Mouse (Mus musculus): Measurements from ENCODE around the gene Ptprh. TPM values are rescaled to one million over a fixed set of nuclear protein-coding genes. Genes with fewer than 3 reads are reported as not detected.
A peak's percentile ranks its signal among the peaks of the same experiment; 100 is the strongest.
"Not testable (repeated sequence)": the region's sequence is repeated elsewhere in the genome, so short reads cannot be mapped to it uniquely, and the experiment has no call there.

The Ptprh gene
- polyA plus RNA-seq, 1 experiment, result 1.5 TPM

DNA sequence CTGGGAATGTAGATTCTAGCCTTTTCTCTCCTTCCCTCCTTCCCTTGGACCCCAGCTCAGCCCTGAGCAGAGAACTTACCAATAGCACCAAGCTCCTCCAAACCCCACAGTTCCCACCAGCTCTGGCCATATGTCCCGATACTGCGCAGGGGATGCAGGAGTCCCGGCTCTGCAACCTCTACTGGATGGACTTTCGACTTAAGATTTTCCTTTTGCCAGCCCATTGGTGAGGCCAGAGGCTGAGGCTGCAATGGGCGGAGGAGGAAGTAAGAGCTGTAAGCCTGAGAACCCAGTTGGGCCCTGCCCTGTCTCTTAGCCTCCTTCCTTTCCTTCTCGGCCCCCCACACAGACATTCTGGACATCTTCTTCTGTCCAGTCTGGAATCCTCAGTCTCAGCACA lies 872 bp downstream of the Ptprh start:
- DNase-seq (ENCODE audit: low read depth), result no peak

DNA sequence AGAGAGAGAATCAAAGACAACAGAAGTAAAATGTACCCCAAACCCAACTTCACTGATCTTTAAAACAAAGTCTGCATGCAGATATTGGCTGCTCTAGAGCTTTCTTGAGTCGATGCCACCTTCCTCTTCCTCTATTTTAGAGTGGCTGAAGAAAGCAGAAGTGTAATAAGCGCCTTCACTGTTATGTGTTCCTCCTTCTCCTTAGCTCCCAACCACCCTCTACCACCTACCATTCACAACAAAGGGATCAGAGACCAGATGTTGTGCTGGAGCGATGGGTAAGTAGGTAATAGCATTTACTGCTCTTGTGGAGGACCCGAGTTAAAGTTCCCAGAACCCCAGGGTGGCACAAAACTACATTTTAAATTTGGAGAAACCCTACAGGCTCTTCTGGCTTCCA lies 6.8 kb downstream of the Ptprh start:
- DNase-seq (ENCODE audit: low read depth), result not testable (repeated sequence)

More for the DNA sequence above, 872 bp downstream of the Ptprh start:
- TF ChIP-seq CTCF (IDR thresholded peaks at IDR 0.05; ENCODE audit: borderline replicate concordance, extremely low read depth, insufficient read depth, insufficient read length) (no peak), POLR2A (IDR thresholded peaks at IDR 0.05; ENCODE audit: borderline replicate concordance, extremely low read depth, insufficient read depth, insufficient read length, poor library complexity, severe bottlenecking) (no peak)

DNA sequence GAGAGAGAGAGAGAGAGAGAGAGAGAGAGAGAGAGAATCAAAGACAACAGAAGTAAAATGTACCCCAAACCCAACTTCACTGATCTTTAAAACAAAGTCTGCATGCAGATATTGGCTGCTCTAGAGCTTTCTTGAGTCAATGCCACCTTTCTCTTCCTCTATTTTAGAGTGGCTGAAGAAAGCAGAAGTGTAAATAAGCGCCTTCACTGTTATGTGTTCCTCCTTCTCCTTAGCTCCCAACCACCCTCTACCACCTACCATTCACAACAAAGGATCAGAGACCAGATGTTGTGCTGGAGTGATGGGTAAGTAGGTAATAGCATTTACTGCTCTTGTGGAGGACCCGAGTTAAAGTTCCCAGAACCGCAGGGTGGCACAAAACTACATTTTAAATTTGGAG lies 22.4 kb downstream of the Ptprh start:
- DNase-seq (ENCODE audit: low read depth), result not testable (repeated sequence)

DNA sequence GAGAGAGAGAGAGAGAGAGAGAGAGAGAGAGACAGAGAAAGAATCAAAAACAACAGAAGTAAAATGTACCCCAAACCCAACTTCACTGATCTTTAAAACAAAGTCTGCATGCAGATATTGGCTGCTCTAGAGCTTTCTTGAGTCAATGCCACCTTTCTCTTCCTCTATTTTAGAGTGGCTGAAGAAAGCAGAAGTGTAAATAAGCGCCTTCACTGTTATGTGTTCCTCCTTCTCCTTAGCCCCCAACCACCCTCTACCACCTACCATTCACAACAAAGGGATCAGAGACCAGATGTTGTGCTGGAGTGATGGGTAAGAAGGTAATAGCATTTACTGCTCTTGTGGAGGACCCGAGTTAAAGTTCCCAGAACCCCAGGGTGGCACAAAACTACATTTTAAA lies 31.5 kb downstream of the Ptprh start:
- not testable (repeated sequence) for DNase-seq (ENCODE audit: low read depth)

DNA sequence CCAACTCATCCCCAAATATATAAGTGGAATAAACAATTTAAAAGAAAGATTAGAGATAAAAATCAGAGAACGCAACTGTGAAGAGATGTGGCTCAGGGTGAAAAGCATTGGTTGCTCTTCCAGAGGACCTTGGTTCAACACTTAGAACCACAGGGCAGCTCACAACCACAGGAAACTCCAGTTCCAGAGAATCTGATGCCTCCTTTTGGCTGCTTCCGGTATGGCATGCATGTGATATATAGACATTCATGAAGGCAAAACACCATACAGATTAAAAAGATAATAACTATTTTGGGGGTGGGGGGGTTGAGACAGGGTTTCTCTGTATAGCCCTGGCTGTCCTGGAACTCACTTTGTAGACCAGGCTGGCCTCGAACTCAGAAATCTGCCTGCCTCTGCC lies 41.2 kb downstream of the Ptprh start:
- no peak for DNase-seq (ENCODE audit: low read depth)
- TF ChIP-seq CTCF (IDR thresholded peaks at IDR 0.05; ENCODE audit: borderline replicate concordance, extremely low read depth, insufficient read depth, insufficient read length) (peak; percentile 6; the same call in 1 of the 2 replicates), POLR2A (IDR thresholded peaks at IDR 0.05; ENCODE audit: borderline replicate concordance, extremely low read depth, insufficient read depth, insufficient read length, poor library complexity, severe bottlenecking) (no peak)

DNA sequence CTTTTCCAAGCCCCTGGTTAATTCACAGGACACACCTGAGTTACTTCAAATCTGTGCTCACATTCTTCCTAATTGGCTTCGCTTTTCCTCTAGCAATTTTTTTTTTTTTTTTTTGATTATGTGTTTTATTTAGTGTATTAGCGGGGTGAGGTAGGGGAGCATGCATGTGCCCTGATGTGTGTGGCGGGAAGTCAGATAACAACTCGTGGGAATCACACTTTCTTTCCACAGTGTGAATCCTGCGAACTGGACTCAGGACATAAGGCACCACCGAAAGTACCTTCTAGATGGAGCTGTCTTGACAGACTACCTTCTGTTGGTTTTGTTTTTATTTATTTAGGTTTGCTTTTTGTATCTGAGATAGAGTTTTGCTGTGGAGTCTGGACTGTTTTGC lies 46.7 kb downstream of the Ptprh start:
- no peak for DNase-seq (ENCODE audit: low read depth)
- TF ChIP-seq POLR2A (IDR thresholded peaks at IDR 0.05; ENCODE audit: borderline replicate concordance, extremely low read depth, insufficient read depth, insufficient read length, poor library complexity, severe bottlenecking), result no peak
- TF ChIP-seq CTCF (IDR thresholded peaks at IDR 0.05; ENCODE audit: borderline replicate concordance, extremely low read depth, insufficient read depth, insufficient read length), result no peak

DNA sequence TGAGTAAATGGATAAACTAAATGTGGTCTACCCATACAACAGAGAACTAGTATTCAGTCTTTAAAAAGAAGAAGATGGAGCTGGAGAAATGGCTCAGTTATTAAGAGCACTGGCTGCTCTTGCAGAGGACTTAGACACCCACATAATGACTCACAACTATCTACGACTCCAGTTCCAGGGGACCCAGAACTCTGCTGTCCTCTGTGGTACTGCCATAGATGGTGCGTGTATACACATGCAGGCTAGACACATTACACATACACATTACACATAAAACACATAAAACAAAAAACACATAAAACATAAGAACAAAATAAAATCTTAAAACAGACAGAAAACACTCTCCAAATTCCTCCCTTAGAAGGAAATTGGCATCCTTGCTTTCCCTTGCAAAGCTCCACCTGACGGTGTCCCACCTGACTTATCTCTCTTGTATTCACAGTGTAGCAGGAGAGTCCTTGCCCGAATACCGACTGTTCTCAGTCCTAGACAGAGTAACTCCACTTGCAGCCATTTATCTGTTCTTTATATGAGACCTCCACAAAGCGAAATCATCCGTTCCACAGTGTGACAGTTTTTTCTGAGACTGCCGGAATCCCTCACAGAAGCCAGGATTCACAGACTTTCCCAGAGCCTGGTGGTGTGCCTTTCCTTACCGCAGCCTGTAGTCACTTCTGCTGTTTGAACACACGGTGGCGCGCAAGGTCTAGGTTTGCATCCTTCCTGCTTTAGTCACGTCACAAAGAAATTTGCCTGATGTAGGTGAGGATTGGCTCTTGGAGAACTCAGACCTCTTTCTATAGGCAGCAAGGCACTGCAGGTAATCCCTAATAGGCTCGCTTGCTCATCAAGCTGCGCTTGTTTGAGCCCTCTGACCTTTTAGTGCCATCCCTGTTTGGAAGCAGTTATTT lies 47.3 kb downstream of the Ptprh start:
- TF ChIP-seq POLR2A (IDR thresholded peaks at IDR 0.05; ENCODE audit: borderline replicate concordance, extremely low read depth, insufficient read depth, insufficient read length, poor library complexity, severe bottlenecking), result no peak
- TF ChIP-seq CTCF (IDR thresholded peaks at IDR 0.05; ENCODE audit: borderline replicate concordance, extremely low read depth, insufficient read depth, insufficient read length), result peak; percentile 96
- peak; percentile 96 for DNase-seq (ENCODE audit: low read depth)

DNA sequence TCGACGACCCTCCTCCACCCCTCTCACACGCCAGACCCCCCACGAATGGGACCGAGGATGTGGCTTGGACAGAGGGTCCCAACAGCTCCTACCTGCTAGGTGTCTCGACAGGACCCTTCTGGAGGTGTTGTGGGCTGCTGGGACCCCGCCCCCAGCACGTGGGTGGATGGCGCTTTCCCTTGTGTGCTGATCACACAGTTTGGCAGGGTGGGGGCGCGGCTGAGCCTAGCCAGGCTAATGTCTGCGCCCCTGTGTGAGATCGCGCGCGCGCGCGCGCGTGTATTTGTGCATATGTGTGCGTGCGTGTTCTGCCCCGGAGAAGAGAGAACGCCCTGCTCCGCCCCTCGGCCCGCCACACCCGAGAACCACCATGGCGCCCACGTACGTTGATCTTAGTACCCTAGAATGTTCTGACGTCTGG lies 56.6 kb downstream of the Ptprh start, which contains the start of gene Syt5:
Syt5 (minus strand) TSS at position 321 of the 421 bp plus-strand sequence.
- DNase-seq (ENCODE audit: low read depth), result peak; percentile 89
- TF ChIP-seq POLR2A (IDR thresholded peaks at IDR 0.05; ENCODE audit: borderline replicate concordance, extremely low read depth, insufficient read depth, insufficient read length, poor library complexity, severe bottlenecking) (peak; percentile 8; the same call in 1 of the 2 replicates), CTCF (IDR thresholded peaks at IDR 0.05; ENCODE audit: borderline replicate concordance, extremely low read depth, insufficient read depth, insufficient read length) (no peak)

DNA sequence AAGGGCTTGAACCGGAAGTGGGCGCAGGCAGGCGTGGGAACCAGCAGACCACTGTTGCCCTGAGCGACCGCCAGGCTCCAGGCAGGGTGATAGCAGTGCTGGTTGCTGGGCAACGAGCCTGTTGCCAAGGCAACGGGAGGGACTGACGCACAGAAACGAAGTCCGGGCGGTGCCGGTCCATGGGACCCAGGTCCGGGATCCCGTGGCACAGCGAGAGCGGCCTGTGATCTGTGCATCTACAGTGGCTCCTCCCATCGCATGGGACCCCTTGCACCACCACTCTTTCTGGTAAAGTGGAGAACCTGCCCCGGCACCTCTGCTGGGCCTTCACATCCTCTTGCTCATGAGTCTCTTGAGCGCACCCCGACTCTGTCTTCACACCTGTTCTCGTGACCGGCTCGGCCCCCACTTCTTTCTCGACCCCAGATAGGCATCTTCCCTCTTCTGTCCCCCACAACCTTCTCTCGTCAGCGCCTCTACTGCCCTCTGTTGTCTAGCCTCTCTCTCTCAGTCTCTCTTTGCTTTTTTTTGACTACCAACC lies 57.2 kb downstream of the Ptprh start:
- peak; percentile 96 for DNase-seq (ENCODE audit: low read depth)

DNA sequence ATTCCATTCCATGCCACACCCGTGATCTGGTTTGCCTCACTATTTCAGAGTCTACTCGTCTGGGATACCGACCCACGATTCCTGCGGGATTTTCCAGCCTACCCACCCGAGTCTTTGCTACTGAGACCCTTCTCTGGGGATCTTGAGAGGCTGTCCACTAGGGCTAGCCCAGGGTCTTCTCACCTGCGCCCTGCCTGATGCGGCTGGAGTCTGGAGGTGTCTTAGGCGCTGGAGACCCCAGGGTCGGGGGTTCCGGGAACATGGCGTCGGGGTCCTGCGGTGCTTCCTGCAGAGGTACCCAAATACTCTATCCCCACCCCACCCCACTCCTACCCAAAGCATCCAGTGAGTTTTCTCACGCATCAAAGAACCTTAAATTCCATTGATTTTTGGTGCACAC lies 57.8 kb downstream of the Ptprh start:
- no peak for DNase-seq (ENCODE audit: low read depth)
- TF ChIP-seq POLR2A (IDR thresholded peaks at IDR 0.05; ENCODE audit: borderline replicate concordance, extremely low read depth, insufficient read depth, insufficient read length, poor library complexity, severe bottlenecking) (no peak), CTCF (IDR thresholded peaks at IDR 0.05; ENCODE audit: borderline replicate concordance, extremely low read depth, insufficient read depth, insufficient read length) (no peak)

More for the DNA sequence above, 57.2 kb downstream of the Ptprh start:
- 0 out of 2 replicates have a peak, but pooled peaks have one; percentile 25 for TF ChIP-seq POLR2A (IDR thresholded peaks at IDR 0.05; ENCODE audit: borderline replicate concordance, extremely low read depth, insufficient read depth, insufficient read length, poor library complexity, severe bottlenecking)
- peak; percentile 20; the same call in 1 of the 2 replicates for TF ChIP-seq CTCF (IDR thresholded peaks at IDR 0.05; ENCODE audit: borderline replicate concordance, extremely low read depth, insufficient read depth, insufficient read length)

DNA sequence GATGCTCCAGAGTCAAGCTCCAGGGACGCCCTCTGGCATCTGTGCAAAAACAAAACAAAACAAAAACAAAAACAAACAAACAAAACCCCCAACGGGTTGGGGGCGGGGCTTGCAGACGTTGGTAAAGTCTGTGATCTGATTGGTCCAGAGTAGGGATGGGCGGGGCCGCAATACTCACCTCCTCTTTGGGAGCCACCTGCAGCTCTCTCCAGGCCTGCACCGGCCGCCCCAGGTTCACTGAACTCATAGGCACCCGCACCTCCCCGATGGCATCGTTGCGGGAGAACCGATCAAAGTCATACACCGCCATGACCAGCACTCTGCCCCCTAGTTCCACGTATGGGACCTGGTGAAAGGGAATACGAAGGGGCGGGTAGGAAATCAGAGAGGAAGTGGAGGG lies 61.8 kb downstream of the Ptprh start:
- TF ChIP-seq POLR2A (IDR thresholded peaks at IDR 0.05; ENCODE audit: borderline replicate concordance, extremely low read depth, insufficient read depth, insufficient read length, poor library complexity, severe bottlenecking), result no peak
- no peak for TF ChIP-seq CTCF (IDR thresholded peaks at IDR 0.05; ENCODE audit: borderline replicate concordance, extremely low read depth, insufficient read depth, insufficient read length)

DNA sequence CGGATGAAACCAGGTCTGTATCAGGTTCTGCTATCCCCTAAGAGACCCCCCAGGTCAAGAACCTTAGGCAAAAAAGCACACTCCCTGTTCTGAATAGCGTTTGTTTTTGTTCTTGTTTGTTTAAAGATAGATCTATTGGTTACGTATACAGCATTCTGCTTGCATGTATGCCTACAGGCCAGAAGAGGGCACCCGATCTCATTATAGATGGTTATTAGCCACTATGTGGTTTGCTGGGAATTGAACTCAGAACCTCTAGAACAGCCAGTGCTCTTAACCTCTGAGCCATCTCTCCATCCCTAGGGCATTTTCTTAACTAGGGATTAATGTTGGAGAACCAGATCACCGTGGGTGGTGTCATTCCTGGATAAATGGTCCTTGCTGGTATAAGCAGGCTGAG lies 62.5 kb downstream of the Ptprh start:
- DNase-seq (ENCODE audit: low read depth), result no peak
- no peak for TF ChIP-seq POLR2A (IDR thresholded peaks at IDR 0.05; ENCODE audit: borderline replicate concordance, extremely low read depth, insufficient read depth, insufficient read length, poor library complexity, severe bottlenecking)
- no peak for TF ChIP-seq CTCF (IDR thresholded peaks at IDR 0.05; ENCODE audit: borderline replicate concordance, extremely low read depth, insufficient read depth, insufficient read length)

More for the DNA sequence above, 61.8 kb downstream of the Ptprh start:
- DNase-seq (ENCODE audit: low read depth), result no peak
